Mouse (Mus musculus) Patski (cell line): ENCODE results near the gene Hhex. TPM values are rescaled to one million over a fixed set of nuclear protein-coding genes. Genes with fewer than 3 reads are reported as not detected.

Experiments used
- ATAC-seq: fragments of 100-300 bp; one replicate; pipeline ENCODE4 v1.8.0; 2021
- CTCF ChIA-PET: fragments of 350-600 bp; sonication (Branson Sonifier 250); formaldehyde crosslinking; loops from one replicate; lab custom pipeline; 2022; ENCODE audit warnings: inconsistent platforms; lab: Charles Lee
- POLR2A ChIA-PET: fragments of 350-600 bp; sonication (Branson Sonifier 250); formaldehyde crosslinking; loops from one replicate; lab custom pipeline; 2022; ENCODE audit warnings: antibody characterized with exemption, inconsistent platforms; lab: Charles Lee
- DNase-seq: peaks from one replicate; pipeline ENCODE4 v3.0.0-alpha.2; 2011; ENCODE audit warnings: low read depth, low spot score
- H3K27me3 ChIP-seq: fragments of 371-371 bp; one replicate; pipeline ENCODE4 v1.5.1; 2021
- CTCF ChIP-seq: fragments of 100-300 bp; IDR thresholded peaks from one replicate; pipeline ENCODE4 v1.5.1; 2021
- in situ Hi-C: fragments of 300-500 bp; cut with MboI; formaldehyde crosslinking; loops from 3 replicates; pipeline ENCODE4 v1.11.1; 2018; ENCODE audit warnings: low pct_unique_long_range_greater_than_20kb, mixed read lengths
- polyA plus RNA-seq: library from polyadenylated mRNA; unstranded; gene quantifications from one replicate; pipeline ENCODE4 v1.2.3, GENCODE M21; 2021

The Hhex gene
- polyA plus RNA-seq, 1 experiment from 2014 or later, result 2.1 TPM

GRCm38 (mm10) chr19:37482556-37483187, 48.1 kb downstream of the Hhex start:
- in situ Hi-C loops, result no loop called here
- ChIA-PET POLR2A (no interaction called here), CTCF (interaction anchor here (1.3 to 2.3 kb wide), 2 partner anchors 11 to 17 kb away, joined by 3 to 6 read pairs; no protein-coding TSS in a partner anchor)
- peaks cover 4% of the 10 kb centered on the region for H3K27me3 ChIP-seq
- ATAC-seq, result no peak
- no peak for DNase-seq
- no peak for TF ChIP-seq CTCF

GRCm38 (mm10) chr19:37484787-37485186, 50.2 kb downstream of the Hhex start:
- POLR2A ChIA-PET, result interaction anchor here (0.6 kb wide), 1 partner anchor 11 kb away, joined by 5 read pairs; no protein-coding TSS in a partner anchor

GRCm38 (mm10) chr19:37486801-37487200, 52.2 kb downstream of the Hhex start:
- in situ Hi-C loops, result no loop called here
- TF ChIP-seq CTCF, result no peak
- peaks cover 13% of the 10 kb centered on the region for H3K27me3 ChIP-seq
- ChIA-PET CTCF (interaction anchor here (1.2 kb wide), 1 partner anchor 23 kb away, joined by 4 read pairs; no protein-coding TSS in a partner anchor), POLR2A (no interaction called here)
- no peak for DNase-seq
- ATAC-seq, result no peak

More at GRCm38 (mm10) chr19:37484787-37485186, 50.2 kb downstream of the Hhex start:
- peaks cover 9% of the 10 kb centered on the region for H3K27me3 ChIP-seq
- DNase-seq, result no peak
- in situ Hi-C loops, result no loop called here
- CTCF ChIA-PET, result interaction anchor here (1.5 kb wide), 1 partner anchor 25 kb away, joined by 4 read pairs; no protein-coding TSS in a partner anchor
- no peak for TF ChIP-seq CTCF
- no peak for ATAC-seq

DNA sequence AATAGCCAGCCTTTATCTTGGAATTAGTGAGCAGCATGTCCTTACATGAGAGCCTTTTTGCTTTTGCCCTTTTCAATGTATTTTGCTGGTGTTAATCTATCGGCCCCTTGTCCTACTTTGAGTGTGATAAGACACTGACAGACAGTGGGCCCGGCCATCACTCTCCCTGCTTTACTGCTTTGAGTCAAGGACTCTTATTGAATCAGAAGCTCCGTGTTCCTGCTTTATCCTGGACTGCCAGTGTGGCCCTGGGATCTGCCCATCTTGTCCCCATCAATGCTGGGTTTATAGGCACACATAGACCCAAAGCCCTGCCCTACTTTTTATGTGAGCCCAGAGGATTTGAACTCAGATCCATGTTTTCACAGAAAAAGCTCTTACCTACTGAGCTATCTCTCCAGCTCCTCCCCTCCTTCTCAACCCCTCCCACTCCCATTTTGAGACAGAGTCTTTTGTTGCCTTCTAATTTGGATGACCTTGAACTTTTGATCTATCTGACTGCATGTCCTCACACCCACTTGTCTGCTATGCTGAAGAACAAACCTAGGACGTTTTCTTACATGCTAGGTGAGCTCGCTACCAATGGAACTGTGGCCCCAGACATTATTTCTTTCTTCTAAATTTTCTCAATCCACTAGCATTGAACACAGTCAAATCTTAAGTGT, 53.3 kb downstream of the Hhex start:
- in situ Hi-C loops, result no loop called here
- ATAC-seq (no peak), DNase-seq (no peak)
- ChIA-PET CTCF (interaction anchor here (0.9 to 1.2 kb wide), 2 partner anchors 14 to 22 kb away, joined by 3 to 4 read pairs; no protein-coding TSS in a partner anchor), POLR2A (no interaction called here)
- TF ChIP-seq CTCF, result no peak
- H3K27me3 ChIP-seq, result peaks cover 10% of the 10 kb centered on the region

DNA sequence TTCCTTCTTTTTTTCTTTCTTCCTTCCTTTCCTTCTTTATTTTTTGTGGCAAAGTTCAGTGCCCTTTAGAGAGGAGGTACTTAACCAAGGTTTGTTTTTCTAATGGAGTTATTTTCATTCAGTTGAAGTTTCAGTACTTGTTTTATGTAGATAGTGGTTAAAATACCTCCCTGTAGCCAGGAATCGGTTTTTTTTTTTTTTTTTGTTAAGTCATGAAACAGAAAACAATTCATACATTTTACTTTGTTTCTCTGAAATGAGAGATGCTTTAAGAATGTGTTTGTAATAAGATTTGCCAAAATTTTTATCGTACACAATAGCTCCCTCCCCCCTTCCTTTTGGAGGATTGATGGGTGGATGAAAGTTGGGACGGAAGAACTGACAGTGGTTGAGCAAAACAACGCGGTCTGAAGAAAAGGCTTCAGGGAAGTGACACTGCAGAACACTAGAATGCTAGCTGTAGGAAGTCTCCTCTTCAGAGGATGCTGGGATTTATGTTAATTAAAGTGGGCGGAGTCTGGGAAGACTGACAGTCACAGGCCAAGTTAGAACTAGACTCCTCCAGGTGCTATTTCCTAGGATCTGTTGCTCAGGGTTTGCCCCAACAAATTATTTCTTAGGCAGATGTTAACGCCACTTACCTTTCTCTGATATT, 54.1 kb downstream of the Hhex start:
- CTCF ChIA-PET, result no interaction called here
- POLR2A ChIA-PET, result no interaction called here
- no peak for TF ChIP-seq CTCF
- H3K27me3 ChIP-seq, result peaks cover 10% of the 10 kb centered on the region
- DNase-seq (no peak), ATAC-seq (no peak)
- in situ Hi-C loops, result no loop called here

Other genes with a start within 250 kb of the Hhex start
- gene March5, start 227.3 kb upstream of the Hhex start, polyA plus RNA-seq, result 121 TPM
- gene Cpeb3, start 226.2 kb upstream of the Hhex start, polyA plus RNA-seq, result 8.9 TPM
- 104 TPM for gene Ide, start 97.0 kb upstream of the Hhex start, polyA plus RNA-seq
- 29.4 TPM for gene Kif11, start 58.4 kb upstream of the Hhex start, polyA plus RNA-seq
- 56.2 TPM for gene Exoc6, start 115.6 kb downstream of the Hhex start, polyA plus RNA-seq